Mouse (Mus musculus): ENCODE results near the gene Tada1. TPM values are rescaled to one million over a fixed set of nuclear protein-coding genes. Genes with fewer than 3 reads are reported as not detected.

The Tada1 gene
- polyA plus RNA-seq, 1 experiment: 16.9 TPM

GRCm38 (mm10) chr1:166411541-166411940 lies 32.6 kb downstream of the Tada1 start:
- DNase-seq: no peak
- TF ChIP-seq POLR2A (IDR thresholded peaks at IDR 0.05; ENCODE audit: low read depth, low read length) (no peak), CTCF (conservative IDR thresholded peaks at IDR 0.05; ENCODE audit: insufficient read depth, insufficient read length, low read depth, low read length) (no peak)
- 96% methylated on average over 1 of the region's 1 CpGs for WGBS
- H3K27ac ChIP-seq (ENCODE audit: insufficient read depth, low read depth, low read length): no peak overlapping the region
- no peaks in the 10 kb centered on the region for H3K36me3 ChIP-seq (ENCODE audit: control insufficient read depth, insufficient read depth, low read length)
- no peaks in the 10 kb centered on the region for H3K27me3 ChIP-seq (replicated peaks; ENCODE audit: control insufficient read depth, insufficient read depth, low read length)
- no peaks in the 10 kb centered on the region for H3K4me1 ChIP-seq (ENCODE audit: control insufficient read depth, insufficient read depth, low read length)
- H3K4me3 ChIP-seq (ENCODE audit: insufficient read depth, low read depth, low read length): no peak overlapping the region

- TF ChIP-seq POLR2A (IDR thresholded peaks at IDR 0.05; ENCODE audit: low read depth, low read length) (no peak), CTCF (conservative IDR thresholded peaks at IDR 0.05; ENCODE audit: insufficient read depth, insufficient read length, low read depth, low read length) (no peak)
- Histone ChIP-seq H3K4me3 (ENCODE audit: insufficient read depth, low read depth, low read length) (no peak overlapping the region), H3K36me3 (ENCODE audit: control insufficient read depth, insufficient read depth, low read length) (no peaks in the 10 kb centered on the region), H3K27me3 (replicated peaks; ENCODE audit: control insufficient read depth, insufficient read depth, low read length) (no peaks in the 10 kb centered on the region), H3K4me1 (ENCODE audit: control insufficient read depth, insufficient read depth, low read length) (no peaks in the 10 kb centered on the region), H3K27ac (ENCODE audit: insufficient read depth, low read depth, low read length) (no peak overlapping the region)
- DNase-seq: no peak
- WGBS: 98% methylated on average over 3 of the region's 3 CpGs
Measured at GRCm38 (mm10) chr1:166412266-166412665, 33.4 kb downstream of the Tada1 start.

- WGBS: 58% methylated on average over 3 of the region's 3 CpGs
- no peak for TF ChIP-seq POLR2A (IDR thresholded peaks at IDR 0.05; ENCODE audit: low read depth, low read length)
- no peak for TF ChIP-seq CTCF (conservative IDR thresholded peaks at IDR 0.05; ENCODE audit: insufficient read depth, insufficient read length, low read depth, low read length)
- H3K27ac ChIP-seq (ENCODE audit: insufficient read depth, low read depth, low read length): no peak overlapping the region
- no peak overlapping the region for H3K4me3 ChIP-seq (ENCODE audit: insufficient read depth, low read depth, low read length)
- peak; percentile 35 for DNase-seq
- no peaks in the 10 kb centered on the region for H3K27me3 ChIP-seq (replicated peaks; ENCODE audit: control insufficient read depth, insufficient read depth, low read length)
- no peaks in the 10 kb centered on the region for H3K4me1 ChIP-seq (ENCODE audit: control insufficient read depth, insufficient read depth, low read length)
- H3K36me3 ChIP-seq (ENCODE audit: control insufficient read depth, insufficient read depth, low read length): no peaks in the 10 kb centered on the region
Measured at GRCm38 (mm10) chr1:166429053-166429452, 50.2 kb downstream of the Tada1 start.

GRCm38 (mm10) chr1:166429809-166430431 lies 51.0 kb downstream of the Tada1 start:
- H3K4me1 ChIP-seq (ENCODE audit: control insufficient read depth, insufficient read depth, low read length): no peaks in the 10 kb centered on the region
- H3K27ac ChIP-seq (ENCODE audit: insufficient read depth, low read depth, low read length): 0 out of 2 replicates have a peak overlapping the region, but pooled peaks have one; percentile 30
- H3K27me3 ChIP-seq (replicated peaks; ENCODE audit: control insufficient read depth, insufficient read depth, low read length): no peaks in the 10 kb centered on the region
- H3K4me3 ChIP-seq (ENCODE audit: insufficient read depth, low read depth, low read length): no peak overlapping the region
- WGBS: 28% methylated on average over 10 of the region's 10 CpGs
- DNase-seq: peak; percentile 52
- no peaks in the 10 kb centered on the region for H3K36me3 ChIP-seq (ENCODE audit: control insufficient read depth, insufficient read depth, low read length)
- TF ChIP-seq CTCF (conservative IDR thresholded peaks at IDR 0.05; ENCODE audit: insufficient read depth, insufficient read length, low read depth, low read length) (no peak), POLR2A (IDR thresholded peaks at IDR 0.05; ENCODE audit: low read depth, low read length) (no peak)

- H3K27me3 ChIP-seq (replicated peaks; ENCODE audit: control insufficient read depth, insufficient read depth, low read length): no peaks in the 10 kb centered on the region; the same call in 1 of the 2 replicates
- no peak for DNase-seq
- no peaks in the 10 kb centered on the region for H3K36me3 ChIP-seq (ENCODE audit: control insufficient read depth, insufficient read depth, low read length)
- no peak overlapping the region for H3K27ac ChIP-seq (ENCODE audit: insufficient read depth, low read depth, low read length)
- H3K4me3 ChIP-seq (ENCODE audit: insufficient read depth, low read depth, low read length): no peak overlapping the region
- TF ChIP-seq CTCF (conservative IDR thresholded peaks at IDR 0.05; ENCODE audit: insufficient read depth, insufficient read length, low read depth, low read length) (no peak), POLR2A (IDR thresholded peaks at IDR 0.05; ENCODE audit: low read depth, low read length) (no peak)
- H3K4me1 ChIP-seq (ENCODE audit: control insufficient read depth, insufficient read depth, low read length): no peaks in the 10 kb centered on the region
- WGBS: 63% methylated on average over 6 of the region's 6 CpGs
Measured at GRCm38 (mm10) chr1:166439426-166439825, 60.5 kb downstream of the Tada1 start.

- no peak for DNase-seq
- no peak overlapping the region for H3K27ac ChIP-seq (ENCODE audit: insufficient read depth, low read depth, low read length)
- no peak for TF ChIP-seq CTCF (conservative IDR thresholded peaks at IDR 0.05; ENCODE audit: insufficient read depth, insufficient read length, low read depth, low read length)
- TF ChIP-seq POLR2A (IDR thresholded peaks at IDR 0.05; ENCODE audit: low read depth, low read length): no peak
- no peak overlapping the region for H3K4me3 ChIP-seq (ENCODE audit: insufficient read depth, low read depth, low read length)
- no peaks in the 10 kb centered on the region for H3K36me3 ChIP-seq (ENCODE audit: control insufficient read depth, insufficient read depth, low read length)
- H3K4me1 ChIP-seq (ENCODE audit: control insufficient read depth, insufficient read depth, low read length): no peaks in the 10 kb centered on the region
- H3K27me3 ChIP-seq (replicated peaks; ENCODE audit: control insufficient read depth, insufficient read depth, low read length): no peaks in the 10 kb centered on the region
- 91% methylated on average over 3 of the region's 3 CpGs for WGBS
Measured at GRCm38 (mm10) chr1:166441992-166442391, 63.1 kb downstream of the Tada1 start.

Other genes starting within 250 kb of the Tada1 start
- 0.09 and 0.49 TPM in 2 replicates for gene Gpa33, start 248.9 kb upstream of the Tada1 start, polyA plus RNA-seq (2012; rRNA removed)
- 0.11 TPM in 2 replicates for gene Mael, start 140.3 kb upstream of the Tada1 start, polyA plus RNA-seq (2012; rRNA removed)
- 11.0 and 12.3 TPM in 2 replicates for gene Ildr2, start 125.0 kb upstream of the Tada1 start, polyA plus RNA-seq (2012; rRNA removed)
- 7.4 TPM in 2 replicates for gene Pogk, start 30.8 kb downstream of the Tada1 start, polyA plus RNA-seq (2012; rRNA removed)
- gene Gm4846, start 118.5 kb downstream of the Tada1 start, polyA plus RNA-seq (2012; rRNA removed): not detected in 2 replicates

Data from kidney, adult 2 months (tissue).